Mouse (Mus musculus) T-helper 17 cell (primary cell): Measurements from ENCODE around the gene Mipep.

Experiments used
- in situ Hi-C, 2 experiments: fragments of 300-600 bp; cut with MboI, MseI; formaldehyde crosslinking; loops; 1 replicate in 1 of 2; 2 replicates in 1 of 2; pipeline ENCODE4 v1.15.1; 2025; ENCODE audit warnings: high pct_unique_total_duplicates in 2 of 2

Gene Mipep

GRCm38 (mm10) chr14:60754656-60755055 is 29.7 kb upstream of the Mipep start:
- in situ Hi-C loops, result loop anchor here in 1 of 2 experiments (5.0 kb wide), 1 partner anchor 47 kb away; no protein-coding TSS in a partner anchor

- in situ Hi-C loops, result no loop called here
These were observed 28.1 kb upstream of the Mipep start for GRCm38 (mm10) chr14:60756271-60756670.

- in situ Hi-C loops, result no loop called here
These were observed 27.1 kb upstream of the Mipep start for GRCm38 (mm10) chr14:60757265-60757664.

- in situ Hi-C loops, result no loop called here
These were observed 26.7 kb upstream of the Mipep start for GRCm38 (mm10) chr14:60757722-60758121.

GRCm38 (mm10) chr14:60759097-60759496 is 25.3 kb upstream of the Mipep start:
- in situ Hi-C loops, result no loop called here

- in situ Hi-C loops, result loop anchor here in 1 of 2 experiments (5.0 kb wide), 1 partner anchor 244 kb away; no protein-coding TSS in a partner anchor
These were observed 22.6 kb upstream of the Mipep start for GRCm38 (mm10) chr14:60761801-60762200.

- in situ Hi-C loops, result loop anchor here in 1 of 2 experiments (5.0 kb wide), 1 partner anchor 245 kb away; no protein-coding TSS in a partner anchor
These were observed 21.6 kb upstream of the Mipep start for GRCm38 (mm10) chr14:60762754-60763153.

GRCm38 (mm10) chr14:60763746-60764145 is 20.6 kb upstream of the Mipep start:
- in situ Hi-C loops, result loop anchor here in 1 of 2 experiments (5.0 kb wide), 1 partner anchor 246 kb away; no protein-coding TSS in a partner anchor

GRCm38 (mm10) chr14:60764526-60764925 is 19.8 kb upstream of the Mipep start:
- in situ Hi-C loops, result loop anchor here in 1 of 2 experiments (5.0 kb wide), 1 partner anchor 247 kb away; no protein-coding TSS in a partner anchor

- in situ Hi-C loops, result no loop called here
These were observed 19.3 kb upstream of the Mipep start for GRCm38 (mm10) chr14:60765025-60765424.

GRCm38 (mm10) chr14:60767884-60768283 is 16.5 kb upstream of the Mipep start, which contains the start of gene C1qtnf9:
Gene C1qtnf9 (plus strand): TSS chr14:60768134.
- in situ Hi-C loops, result no loop called here

- in situ Hi-C loops, result no loop called here
These were observed 15.0 kb upstream of the Mipep start for GRCm38 (mm10) chr14:60769340-60769739.

- in situ Hi-C loops, result loop anchor here in 1 of 2 experiments (5.0 kb wide), 1 partner anchor 58 kb away; no protein-coding TSS in a partner anchor
These were observed 13.8 kb upstream of the Mipep start for GRCm38 (mm10) chr14:60770594-60770993.

- in situ Hi-C loops, result loop anchor here in 1 of 2 experiments (5.0 kb wide), 1 partner anchor 59 kb away; no protein-coding TSS in a partner anchor
These were observed 13.3 kb upstream of the Mipep start for GRCm38 (mm10) chr14:60771057-60771456.

GRCm38 (mm10) chr14:60773476-60773875 is 10.9 kb upstream of the Mipep start:
- in situ Hi-C loops, result loop anchor here in 1 of 2 experiments (5.0 kb wide), 1 partner anchor 61 kb away; no protein-coding TSS in a partner anchor

- in situ Hi-C loops, result loop anchor here in 1 of 2 experiments (5.0 kb wide), 1 partner anchor 259 kb away; no protein-coding TSS in a partner anchor
These were observed 7.9 kb upstream of the Mipep start for GRCm38 (mm10) chr14:60776521-60776920.

- in situ Hi-C loops, result loop anchor here in 1 of 2 experiments (5.0 kb wide), 1 partner anchor 260 kb away; no protein-coding TSS in a partner anchor
These were observed 6.9 kb upstream of the Mipep start for GRCm38 (mm10) chr14:60777485-60777919.

- in situ Hi-C loops, result loop anchor here in 1 of 2 experiments (5.0 kb wide), 1 partner anchor 262 kb away; no protein-coding TSS in a partner anchor
These were observed 5.2 kb upstream of the Mipep start for GRCm38 (mm10) chr14:60779198-60779597.

GRCm38 (mm10) chr14:60782121-60782656 is 2.2 kb upstream of the Mipep start:
- in situ Hi-C loops, result no loop called here

GRCm38 (mm10) chr14:60783196-60783595 is 1.2 kb upstream of the Mipep start:
- in situ Hi-C loops, result no loop called here

GRCm38 (mm10) chr14:60790103-60790502 is 5.7 kb downstream of the Mipep start:
- in situ Hi-C loops, result no loop called here

- in situ Hi-C loops, result loop anchor here (5.0 kb wide), 2 partner anchors 316 to 501 kb away; no protein-coding TSS in a partner anchor
These were observed 12.4 kb downstream of the Mipep start for GRCm38 (mm10) chr14:60796600-60797322.
